Mouse (Mus musculus) CH12.LX (cell line): ENCODE measurements around the gene Akap10. TPM values are rescaled to one million over a fixed set of nuclear protein-coding genes. Genes with fewer than 3 reads are reported as not detected.
A peak's percentile ranks its signal among the peaks of the same experiment; 100 is the strongest.
"Not testable (repeated sequence)": the region's sequence is repeated elsewhere in the genome, so short reads cannot be mapped to it uniquely, and the experiment has no call there.

Experiments
- DNase-seq: peaks from one replicate; pipeline ENCODE4 v3.0.0-alpha.2; 2013; ENCODE audit errors: extremely low read depth
- H3K27ac ChIP-seq: 2 replicates; pipeline ENCODE4 v1.5.1; 2012; ENCODE audit warnings: low read depth, mild to moderate bottlenecking, control low read depth, moderate library complexity; ENCODE audit not compliant: insufficient read depth
- H3K27me3 ChIP-seq: replicated peaks from 2 replicates; pipeline ENCODE3; 2012; ENCODE audit warnings: inconsistent platforms
- H3K36me3 ChIP-seq, 2 experiments: replicated peaks in 1 of 2; 2 replicates each; pipeline versions ENCODE3 to v1.6.1; 2012; ENCODE audit warnings: inconsistent platforms in 1 of 2, low read length in 1 of 2, mild to moderate bottlenecking in 1 of 2, mixed read lengths in 1 of 2, moderate library complexity in 1 of 2; ENCODE audit not compliant: control insufficient read depth in 1 of 2, insufficient read depth in 1 of 2
- H3K4me1 ChIP-seq, 2 experiments: 2 replicates each; pipeline ENCODE4 v1.6.1; 2012; ENCODE audit warnings: inconsistent platforms in 1 of 2, moderate library complexity in 1 of 2; ENCODE audit not compliant: insufficient read depth in 2 of 2, control insufficient read depth in 1 of 2
- H3K4me2 ChIP-seq: 2 replicates; pipeline ENCODE4 v1.6.1; 2012; ENCODE audit warnings: low read depth, mild to moderate bottlenecking, control low read depth; ENCODE audit not compliant: poor library complexity, insufficient read depth, severe bottlenecking
- H3K4me3 ChIP-seq, 3 experiments: fragments of 150-350 bp in 1 of 3; sonication (generic) in 1 of 3; replicated peaks in 1 of 3; 2 replicates each; pipeline versions ENCODE3 to v1.5.1; 2011 to 2012; ENCODE audit warnings: low read depth in 2 of 3, low read length in 2 of 3, mild to moderate bottlenecking in 2 of 3, moderate library complexity in 2 of 3, control low read depth in 1 of 3, improper control_type of control experiment in 1 of 3, inconsistent platforms in 1 of 3, mixed read lengths in 1 of 3; ENCODE audit not compliant: poor library complexity in 1 of 3
- H3K79me2 ChIP-seq: replicated peaks from 2 replicates; pipeline ENCODE4 v1.6.1; 2012; ENCODE audit warnings: mild to moderate bottlenecking, moderate library complexity; ENCODE audit not compliant: control insufficient read depth, poor library complexity, insufficient read depth, severe bottlenecking; ENCODE audit errors: extremely low read depth
- H3K9ac ChIP-seq: 2 replicates; pipeline ENCODE4 v1.6.1; 2012; ENCODE audit warnings: low read depth, mild to moderate bottlenecking, control low read depth, moderate library complexity; ENCODE audit not compliant: insufficient read depth
- H3K9me3 ChIP-seq: replicated peaks from 2 replicates; pipeline ENCODE3; 2012; ENCODE audit warnings: low read length, inconsistent platforms, mixed read lengths
- BHLHE40 ChIP-seq: IDR thresholded peaks from 2 replicates; pipeline ENCODE4 v1.6.1; 2011; ENCODE audit warnings: mild to moderate bottlenecking, low read depth, low read length, improper control_type of control experiment
- CHD1 ChIP-seq: IDR thresholded peaks from 2 replicates; pipeline ENCODE4 v1.6.1; 2012; ENCODE audit warnings: low read depth, low read length, improper control_type of control experiment, inconsistent platforms
- CHD2 ChIP-seq: IDR thresholded peaks from 2 replicates; pipeline ENCODE4 v1.6.1; 2011; ENCODE audit warnings: low read length, improper control_type of control experiment
- CTCF ChIP-seq, 2 experiments: IDR thresholded peaks in 1 of 2; conservative IDR thresholded peaks in 1 of 2; 2 replicates each; pipeline ENCODE4 v1.5.1; 2011 to 2012; ENCODE audit warnings: low read depth in 2 of 2, low read length in 2 of 2, improper control_type of control experiment in 1 of 2, inconsistent platforms in 1 of 2, mild to moderate bottlenecking in 1 of 2, moderate library complexity in 1 of 2
- EP300 ChIP-seq: IDR thresholded peaks from 2 replicates; pipeline ENCODE4 v1.6.1; 2011; ENCODE audit warnings: low read length, improper control_type of control experiment
- ETS1 ChIP-seq: conservative IDR thresholded peaks from 2 replicates; pipeline ENCODE4 v1.6.1; 2012; ENCODE audit warnings: low read depth, mild to moderate bottlenecking, inconsistent platforms, low read length, improper control_type of control experiment, moderate library complexity
- KAT2A ChIP-seq: IDR thresholded peaks from 2 replicates; pipeline ENCODE4 v1.6.1; 2012; ENCODE audit warnings: low read length, improper control_type of control experiment, inconsistent platforms; ENCODE audit not compliant: insufficient replicate concordance
- MAFK ChIP-seq: IDR thresholded peaks from 2 replicates; pipeline ENCODE4 v1.6.1; 2011; ENCODE audit warnings: low read length, improper control_type of control experiment; ENCODE audit not compliant: insufficient replicate concordance
- MAX ChIP-seq: IDR thresholded peaks from 2 replicates; pipeline ENCODE4 v1.6.1; 2011; ENCODE audit warnings: low read length, improper control_type of control experiment
- MAZ ChIP-seq: IDR thresholded peaks from 2 replicates; pipeline ENCODE4 v1.6.1; 2012; ENCODE audit warnings: low read depth, mild to moderate bottlenecking, inconsistent platforms, low read length, improper control_type of control experiment, moderate library complexity
- NELFE ChIP-seq: IDR thresholded peaks from 2 replicates; pipeline ENCODE4 v1.6.1; 2011; ENCODE audit warnings: low read depth, low read length, improper control_type of control experiment
- PAX5 ChIP-seq: IDR thresholded peaks from 2 replicates; pipeline ENCODE4 v1.6.1; 2012; ENCODE audit warnings: low read length, inconsistent platforms, mixed read lengths
- SIN3A ChIP-seq: IDR thresholded peaks from 2 replicates; pipeline ENCODE4 v1.6.1; 2012; ENCODE audit warnings: low read length, improper control_type of control experiment, inconsistent platforms
- SMC3 ChIP-seq: IDR thresholded peaks from 2 replicates; pipeline ENCODE4 v1.6.1; 2011; ENCODE audit warnings: low read depth, low read length, improper control_type of control experiment
- TBP ChIP-seq: conservative IDR thresholded peaks from 2 replicates; pipeline ENCODE4 v1.6.1; 2011; ENCODE audit warnings: low read depth, low read length, improper control_type of control experiment
- TCF12 ChIP-seq: IDR thresholded peaks from 2 replicates; pipeline ENCODE4 v1.6.1; 2014; ENCODE audit warnings: low read depth, mild to moderate bottlenecking, inconsistent platforms, low read length, improper control_type of control experiment
- USF2 ChIP-seq: conservative IDR thresholded peaks from 2 replicates; pipeline ENCODE4 v1.6.1; 2011; ENCODE audit warnings: low read depth, low read length, improper control_type of control experiment
- ZC3H11A ChIP-seq: IDR thresholded peaks from 2 replicates; pipeline ENCODE4 v1.6.1; 2012; ENCODE audit warnings: low read depth, mild to moderate bottlenecking, inconsistent platforms, low read length, improper control_type of control experiment
- ZNF384 ChIP-seq: IDR thresholded peaks from 2 replicates; pipeline ENCODE4 v1.6.1; 2012; ENCODE audit warnings: low read depth, low read length, improper control_type of control experiment, inconsistent platforms
- dilution Hi-C: fragments of 300-500 bp; cut with MboI; formaldehyde crosslinking; loops from 2 replicates; pipeline ENCODE4 v1.14.3; 2020; ENCODE audit warnings: low sequenced_read_pairs; ENCODE audit not compliant: extremely low pct_unique_long_range_greater_than_20kb, extremely low pct_ligation_motif_present
- in situ Hi-C: fragments of 300-500 bp; cut with MboI; formaldehyde crosslinking; loops from 3 replicates; pipeline ENCODE4 v1.14.3; 2019; ENCODE audit warnings: low sequenced_read_pairs, low pct_ligation_motif_present, low pct_unique_long_range_greater_than_20kb, mixed read lengths
- polyA plus RNA-seq: library from polyadenylated mRNA; unstranded; fragments of >175 nt; gene quantifications from 2 replicates; pipeline ENCODE4 v1.2.1, GENCODE M21; 2012; ENCODE audit warnings: low read depth; ENCODE audit not compliant: insufficient read length
- total RNA-seq, 2 experiments: library from RNA; depleted of rRNA; stranded (reverse); fragments of 300-350 nt in 1 of 2; fragments of >200 nt in 1 of 2; gene quantifications; 2 replicates each; pipeline ENCODE4 v1.2.3; 2012 to 2014

Gene Akap10
- total and polyA plus RNA-seq, 3 experiments, result 24.1 to 38.4 (median 25.3) TPM

DNA sequence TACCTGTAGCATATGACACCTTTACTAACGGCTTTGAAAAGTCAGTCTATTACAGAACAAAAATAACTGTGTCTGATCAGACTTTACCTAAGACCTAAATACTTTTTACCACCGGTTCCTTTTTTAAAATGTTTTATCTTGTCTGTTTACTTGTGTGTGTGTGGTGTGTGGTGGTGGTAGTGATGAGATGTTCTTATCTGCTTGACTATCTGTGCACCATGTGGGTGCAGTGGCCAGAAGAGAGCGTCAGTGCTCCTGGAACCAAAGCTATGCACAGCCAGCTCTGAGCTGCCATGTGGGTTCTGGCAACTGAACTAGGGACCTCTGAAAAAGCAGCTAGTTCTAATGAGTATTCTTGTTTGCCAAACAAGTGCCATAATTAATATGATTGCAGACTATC, 78.9 kb downstream of the Akap10 start:
- dilution Hi-C loops, result no loop called here
- no peak for TF ChIP-seq CHD1
- no peak for TF ChIP-seq BHLHE40
- TF ChIP-seq MAX, result no peak
- no peak for TF ChIP-seq KAT2A
- no peak for TF ChIP-seq ZNF384
- no peak for TF ChIP-seq SIN3A
- no peak for TF ChIP-seq SMC3
- TF ChIP-seq ETS1, result no peak
- no peak for TF ChIP-seq MAZ
- TF ChIP-seq ZC3H11A, result no peak
- no peak for TF ChIP-seq NELFE
- no peak for TF ChIP-seq EP300
- no peak for TF ChIP-seq PAX5
- no peak for TF ChIP-seq TBP
- TF ChIP-seq USF2, result no peak
- TF ChIP-seq TCF12, result no peak
- TF ChIP-seq CHD2, result no peak
- no peak for TF ChIP-seq MAFK
- Histone ChIP-seq H3K79me2 (no peaks in the 10 kb centered on the region), H3K4me2 (no peak overlapping the region), H3K4me3 (no peak overlapping the region), H3K27me3 (no peaks in the 10 kb centered on the region), H3K36me3 (no peaks in the 10 kb centered on the region), H3K4me1 (peaks cover 0 to 6% of the 10 kb centered on the region in 2 experiments; a peak in 2 of 4 replicates), H3K27ac (no peak overlapping the region), H3K9ac (no peak overlapping the region), H3K9me3 (no peaks in the 10 kb centered on the region)
- DNase-seq, result no peak
- in situ Hi-C loops, result no loop called here

DNA sequence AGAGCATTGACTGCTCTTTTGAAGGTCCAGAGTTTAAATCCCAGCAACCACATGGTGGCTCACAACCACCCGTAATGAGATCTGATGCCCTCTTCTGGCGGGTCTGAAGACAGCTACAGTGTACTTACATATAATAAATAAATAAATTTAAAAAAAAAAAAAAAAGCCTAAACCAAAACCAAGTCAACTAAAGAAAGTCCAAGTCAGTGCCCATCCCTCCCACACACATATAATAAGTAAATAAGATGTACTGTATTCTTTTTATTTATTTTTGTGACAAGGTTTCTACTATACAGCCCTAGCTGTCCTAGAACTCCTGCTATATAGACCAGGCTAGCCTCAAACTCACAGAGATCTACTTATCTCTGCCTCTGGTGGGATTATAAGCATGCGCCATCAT, 89.4 kb downstream of the Akap10 start:
- DNase-seq, H3K27ac ChIP-seq, H3K4me3 ChIP-seq, H3K4me2 ChIP-seq, H3K36me3 ChIP-seq, H3K27me3 ChIP-seq, in situ Hi-C loops, H3K9ac ChIP-seq, H3K79me2 ChIP-seq, dilution Hi-C loops, H3K9me3 ChIP-seq: not testable (repeated sequence)
- TF ChIP-seq ZNF384, result peak; percentile 47; the same call in 1 of the 2 replicates
- TF ChIP-seq CTCF (conservative IDR thresholded peaks at IDR 0.05 in 1 of 2, IDR thresholded peaks at IDR 0.05 in 1 of 2; ENCODE audit: low read depth in 2 of 2, low read length in 2 of 2), result peak in 1 of 2 experiments; percentile 40; a peak in 1 of 4 replicates
- peaks cover 0 to 12% of the 10 kb centered on the region in 2 experiments; a peak in 1 of 4 replicates for H3K4me1 ChIP-seq
